Mouse (Mus musculus): ENCODE results near the gene Lman1l.

Lman1l gene

DNA sequence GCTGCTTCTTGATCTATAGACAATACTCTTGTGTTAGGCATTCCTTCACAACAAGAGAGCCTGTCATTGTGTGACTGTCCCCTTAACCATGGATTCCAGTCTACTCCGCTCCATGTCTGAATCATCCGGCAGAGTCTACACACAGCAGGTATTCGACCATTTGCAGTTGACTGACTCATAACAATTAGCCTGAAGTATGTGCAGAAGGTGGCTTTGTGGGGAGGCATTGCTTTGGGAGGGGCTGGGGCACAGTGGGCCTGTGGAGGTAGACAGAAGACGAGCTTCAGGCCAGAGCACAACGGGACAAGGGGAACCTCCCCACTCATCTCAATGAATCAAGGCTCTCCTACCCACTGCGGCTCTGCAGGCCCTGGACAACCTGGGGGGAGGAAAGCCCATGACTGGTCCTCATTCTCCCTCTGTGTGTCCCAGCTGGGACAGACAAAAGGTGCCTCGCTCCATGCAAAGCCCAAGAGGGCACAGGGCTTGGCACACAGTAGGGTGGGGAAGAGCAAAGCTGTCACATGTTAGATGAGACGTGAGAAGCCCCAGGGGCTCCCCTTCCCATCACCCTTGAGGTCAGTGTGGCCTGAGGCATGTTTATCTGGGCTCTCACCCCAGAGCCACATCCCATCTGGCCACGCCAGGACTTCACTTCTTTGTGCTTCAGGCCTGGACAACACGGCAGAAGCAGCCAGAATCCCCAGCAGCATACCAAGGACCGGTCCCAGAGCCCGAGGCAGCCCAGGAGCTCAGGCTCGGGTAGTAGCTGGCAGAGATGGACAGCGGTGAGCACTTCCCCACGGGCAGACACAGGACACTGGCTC is 5.3 kb upstream of the Lman1l start:
- DNase-seq (ENCODE audit: extremely low spot score, low read depth, low spot score): no peak

DNA sequence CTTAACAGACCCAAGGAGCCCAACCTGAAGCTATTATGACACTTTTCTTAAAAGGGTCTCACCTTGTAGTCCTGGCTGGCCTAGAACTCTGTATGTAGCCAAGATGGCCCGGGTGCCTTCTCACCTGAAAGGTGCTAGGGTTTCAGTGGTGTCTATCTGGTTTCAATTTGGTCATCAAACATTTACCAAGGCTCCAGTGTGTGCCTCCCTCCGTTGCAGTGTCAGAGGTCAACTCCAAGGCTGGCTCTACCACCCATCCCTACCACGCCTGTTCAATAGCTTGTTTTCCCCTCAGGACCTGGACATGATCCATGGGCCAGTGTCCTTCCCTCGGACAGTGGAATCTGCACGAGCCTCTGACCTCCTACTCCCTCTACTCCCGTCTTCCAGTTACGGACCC is 3.7 kb upstream of the Lman1l start:
- DNase-seq (ENCODE audit: extremely low spot score, low read depth, low spot score): no peak

DNA sequence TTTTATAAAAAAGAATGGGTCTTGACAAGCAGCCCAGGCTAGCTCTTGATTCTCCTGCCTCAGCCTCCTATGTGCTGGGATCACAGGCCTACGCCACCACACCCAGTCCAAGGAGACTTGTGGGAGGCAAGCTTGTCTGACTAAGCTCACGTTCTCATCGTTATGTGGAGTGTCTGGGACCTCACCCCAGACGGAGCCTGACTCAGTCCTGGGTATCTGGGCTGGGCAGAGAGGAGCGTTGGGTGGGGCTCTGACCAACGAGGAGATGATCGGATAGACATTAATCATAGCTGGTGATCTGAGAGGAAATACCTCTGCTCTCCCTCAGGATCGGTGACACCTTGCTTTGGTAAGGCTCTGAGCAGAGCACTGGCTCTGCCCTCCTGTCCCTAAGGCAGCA is 1.7 kb downstream of the Lman1l start:
- DNase-seq (ENCODE audit: extremely low spot score, low read depth, low spot score): no peak

DNA sequence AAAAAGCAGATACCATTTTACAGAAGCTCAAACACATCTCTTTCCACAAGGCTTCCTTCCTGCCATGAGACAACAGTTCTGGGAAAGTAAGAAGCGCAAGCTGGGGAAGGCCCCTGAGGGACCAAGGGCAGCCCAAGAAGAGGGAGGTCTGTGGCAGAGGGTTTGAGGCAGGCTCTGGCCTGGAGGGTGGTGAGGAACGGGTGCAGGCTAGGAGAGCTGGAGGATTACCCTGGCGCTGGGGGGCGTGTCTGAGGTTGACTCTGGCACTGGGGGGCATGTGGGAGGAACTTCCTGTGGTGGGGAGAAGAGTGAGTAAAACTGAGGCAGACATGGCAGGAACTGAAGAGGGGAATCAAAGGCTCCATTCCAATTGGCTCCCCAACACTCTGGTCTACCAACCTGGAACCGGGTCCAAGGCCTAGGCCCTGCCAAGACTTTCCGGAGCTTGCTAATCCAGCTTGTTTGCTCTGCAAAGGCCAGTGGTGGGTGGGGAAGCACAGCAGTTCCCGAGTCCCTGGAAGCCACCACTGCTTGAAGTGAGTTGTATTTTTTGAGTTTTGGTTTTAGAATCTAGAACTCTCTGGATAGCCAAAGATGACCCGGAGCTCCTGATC is 2.9 kb downstream of the Lman1l start:
- DNase-seq (ENCODE audit: extremely low spot score, low read depth, low spot score): no peak

DNA sequence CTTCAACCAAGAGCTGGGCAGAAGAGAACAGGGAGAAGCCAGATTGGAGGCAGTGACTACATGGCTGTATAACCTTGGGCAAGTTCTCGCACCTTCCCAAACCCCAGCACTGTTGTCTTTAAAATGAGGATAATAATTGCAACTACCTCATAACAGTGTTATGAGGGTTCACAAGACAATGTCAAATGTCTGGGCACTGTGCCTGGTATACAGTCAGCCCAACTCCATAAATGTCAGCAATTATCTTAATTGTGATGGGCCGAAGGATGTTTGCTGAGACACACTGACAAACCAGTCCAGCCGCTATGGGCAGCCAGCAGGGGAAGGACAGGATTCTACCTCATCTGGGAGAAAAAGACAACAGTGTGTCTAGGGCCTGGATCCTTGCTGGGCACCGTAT is 5.8 kb downstream of the Lman1l start:
- no peak for DNase-seq (ENCODE audit: extremely low spot score, low read depth, low spot score)

DNA sequence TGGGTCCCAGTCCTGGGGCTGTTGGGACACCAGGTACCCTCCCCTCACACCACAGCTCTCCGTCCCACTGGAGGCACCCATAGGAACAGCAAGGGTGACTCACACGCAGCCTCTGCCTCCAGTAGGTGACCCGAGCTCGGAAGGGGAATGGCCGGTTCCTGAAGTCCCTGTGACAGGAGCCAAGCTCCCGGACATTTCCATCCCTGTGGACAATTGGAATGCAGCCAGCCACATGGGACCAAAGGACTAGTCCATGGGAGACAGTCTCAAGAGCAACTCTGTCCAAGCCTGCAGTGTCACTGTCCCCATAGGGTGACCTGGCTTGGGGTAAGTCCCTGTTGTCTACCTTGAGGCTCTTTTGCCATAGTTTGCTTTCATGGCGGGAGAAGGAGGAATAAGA is 6.6 kb downstream of the Lman1l start:
- no peak for DNase-seq (ENCODE audit: extremely low spot score, low read depth, low spot score)

DNA sequence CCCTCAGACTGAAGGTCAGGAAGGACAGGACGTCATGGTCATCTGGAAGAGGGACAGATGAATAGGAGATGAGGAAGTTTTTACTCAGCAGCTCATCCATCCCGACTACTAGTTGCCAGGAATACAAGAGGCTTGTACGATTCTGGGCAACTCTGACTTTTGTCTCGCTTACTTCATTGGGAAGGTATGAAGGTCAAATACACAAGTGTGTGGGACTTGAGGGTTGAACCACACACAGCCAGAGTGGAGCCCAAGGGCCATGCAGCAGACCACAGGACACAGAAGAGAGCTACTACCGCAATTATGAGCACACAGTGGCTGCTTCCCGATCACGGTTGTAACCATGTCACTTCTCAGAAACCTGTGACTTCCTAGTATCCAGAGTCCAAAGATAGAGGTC is 8.0 kb downstream of the Lman1l start:
- DNase-seq (ENCODE audit: extremely low spot score, low read depth, low spot score): no peak

DNA sequence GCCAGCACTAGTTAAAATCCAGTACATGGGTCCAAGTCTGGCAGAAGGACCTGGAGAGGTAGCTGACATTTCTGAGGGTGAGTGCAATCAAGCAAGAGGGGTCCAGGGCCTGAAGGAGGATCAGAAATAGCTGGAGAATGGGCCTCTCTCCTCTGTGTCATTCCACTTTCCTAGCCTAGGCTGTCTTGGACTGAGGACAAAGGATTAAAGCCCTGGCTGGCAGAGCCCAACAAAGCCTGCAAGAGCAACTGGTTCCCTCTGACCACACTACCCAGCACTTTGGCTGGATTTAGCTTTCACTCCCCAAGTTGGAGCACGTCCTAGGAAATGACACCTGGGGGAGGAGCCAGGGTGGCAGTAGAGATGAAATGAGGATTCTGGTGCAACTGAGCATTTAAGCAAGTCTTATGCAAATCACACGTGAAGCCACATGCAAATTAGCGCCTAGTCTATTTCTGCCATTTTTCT is 10.2 kb downstream of the Lman1l start:
- no peak for DNase-seq (ENCODE audit: extremely low spot score, low read depth, low spot score)

DNA sequence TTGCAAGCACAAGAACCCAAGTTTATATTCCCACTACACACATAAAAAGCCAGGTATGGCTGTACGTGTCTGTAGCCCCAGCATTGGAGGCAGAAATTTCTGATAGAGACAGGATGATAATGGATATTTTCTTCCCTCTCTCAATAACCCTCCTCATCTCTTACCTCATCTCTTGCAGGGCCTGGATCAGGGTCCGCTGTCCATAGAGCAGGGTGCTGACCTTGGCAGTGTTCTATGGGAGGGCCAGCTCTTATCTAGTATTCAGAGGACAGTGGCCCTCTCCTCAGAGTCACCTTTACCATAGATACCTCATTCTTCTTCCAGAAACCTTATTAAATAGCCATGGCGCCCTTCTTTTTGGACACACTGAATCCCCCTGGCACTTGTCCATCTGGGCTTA is 10.8 kb downstream of the Lman1l start:
- DNase-seq (ENCODE audit: extremely low spot score, low read depth, low spot score): no peak

DNA sequence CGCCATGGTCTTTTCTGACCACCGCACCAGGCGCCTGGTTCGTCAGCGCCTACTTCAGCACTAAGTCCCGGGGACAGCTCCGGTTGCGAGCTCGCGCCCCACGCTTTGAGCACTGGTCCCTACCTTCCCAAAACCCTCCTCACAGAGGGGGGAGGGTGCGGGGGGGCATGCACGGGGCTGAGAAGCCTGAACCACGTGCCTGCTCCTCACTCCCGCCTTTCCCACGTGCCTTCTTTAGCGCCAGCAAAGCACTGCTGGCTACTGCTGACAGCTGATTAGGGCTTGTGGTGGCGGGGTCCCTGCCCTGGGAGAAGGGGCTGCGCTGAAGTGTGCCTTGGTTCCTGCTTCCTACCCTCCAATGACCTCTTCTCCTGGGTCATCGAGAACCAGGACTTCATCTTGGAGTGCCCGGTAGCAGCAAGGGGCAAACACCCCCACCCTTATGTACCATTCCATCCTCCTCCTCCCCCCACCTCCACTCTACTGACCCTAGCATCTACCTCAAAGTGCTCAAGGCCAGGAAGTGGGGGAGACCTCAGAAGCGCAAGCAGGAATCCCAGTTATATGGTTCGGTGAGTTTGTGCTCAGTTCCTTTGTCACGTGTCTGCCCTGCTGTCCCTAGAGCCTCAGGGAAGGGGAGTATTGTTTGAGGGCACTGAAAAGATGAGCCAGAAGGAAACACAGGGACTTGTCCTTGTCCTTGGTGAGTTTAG is 14.3 kb downstream of the Lman1l start, which contains the start of gene Cplx3:
Gene Cplx3, minus strand, starts transcription at position 143 of the 713 bp plus-strand sequence.
- DNase-seq (ENCODE audit: extremely low spot score, low read depth, low spot score): no peak

DNA sequence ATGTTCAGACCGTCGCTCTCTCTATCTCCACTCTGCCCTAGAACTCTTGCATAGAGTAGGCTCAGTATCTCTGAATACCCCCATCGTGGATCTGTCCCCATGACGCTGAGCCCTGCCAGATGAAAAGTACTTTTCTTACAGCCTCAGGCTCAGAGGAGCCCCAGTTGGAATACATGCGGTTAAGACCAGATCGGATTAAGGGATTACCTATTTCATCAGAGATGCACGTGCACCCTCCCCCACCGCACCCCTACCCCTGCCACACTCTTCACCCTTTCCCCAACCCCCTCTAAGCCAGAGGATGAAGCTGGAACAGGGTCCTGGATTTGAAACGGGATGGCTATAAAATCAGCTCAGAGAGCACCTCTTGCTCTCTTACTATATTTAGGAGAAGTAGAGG is 15.1 kb downstream of the Lman1l start:
- no peak for DNase-seq (ENCODE audit: extremely low spot score, low read depth, low spot score)

DNA sequence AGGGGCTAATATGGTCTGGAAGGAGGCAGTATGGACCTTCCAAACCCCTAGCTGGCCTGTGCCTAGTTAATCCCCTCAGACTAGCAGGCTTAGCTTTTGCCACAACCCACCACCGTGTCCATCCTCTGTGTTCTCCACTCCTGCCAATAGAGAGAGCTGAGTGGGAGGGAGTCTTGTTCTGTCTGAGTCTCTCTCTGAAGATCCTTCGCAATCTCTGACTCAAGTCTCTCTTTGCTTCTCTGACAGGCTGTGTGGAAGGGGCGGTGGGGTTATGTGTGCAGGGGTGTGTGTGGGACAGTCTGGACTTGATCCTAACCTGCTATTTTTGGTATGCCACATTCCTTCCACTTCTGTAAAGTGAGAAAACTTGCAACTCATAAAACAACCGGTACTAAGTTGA is 15.7 kb downstream of the Lman1l start:
- no peak for DNase-seq (ENCODE audit: extremely low spot score, low read depth, low spot score)

DNA sequence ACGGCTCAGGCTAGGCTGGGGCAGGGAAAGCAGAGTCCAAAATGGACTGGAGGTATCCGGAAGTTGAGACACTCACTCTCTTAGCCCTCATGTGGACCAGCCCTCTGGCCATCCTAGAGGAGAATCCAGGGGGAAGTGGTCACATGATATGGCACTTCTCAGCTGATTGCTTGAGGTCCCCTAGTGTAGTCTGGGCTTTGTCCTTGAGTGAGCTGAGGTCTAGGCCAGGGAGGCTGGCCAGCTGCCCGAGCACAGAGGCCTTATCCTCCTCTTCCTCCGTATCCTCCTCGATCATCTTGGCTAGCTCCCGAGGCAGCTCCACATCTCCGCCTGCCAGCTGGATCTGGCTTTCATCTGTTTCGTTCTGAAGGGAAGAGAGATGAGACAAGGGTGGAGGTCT is 18.5 kb downstream of the Lman1l start:
- DNase-seq (ENCODE audit: extremely low spot score, low read depth, low spot score): no peak

DNA sequence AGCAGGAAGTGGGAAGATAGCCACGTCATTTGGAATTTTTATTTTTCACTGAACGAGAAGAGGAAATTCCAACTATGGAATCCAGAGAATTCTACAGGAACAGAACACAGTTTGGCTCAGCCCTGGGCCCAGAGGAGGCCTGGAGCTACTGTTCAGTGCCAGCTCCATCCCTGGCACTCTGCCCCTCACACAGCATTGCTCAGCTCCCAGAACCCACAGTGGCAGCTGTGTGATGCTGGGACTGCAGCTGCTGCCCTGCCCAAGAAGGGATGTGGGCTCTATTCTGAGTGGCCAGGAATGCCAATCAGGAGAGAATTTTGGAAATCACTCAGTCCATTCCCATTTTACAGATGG is 19.2 kb downstream of the Lman1l start:
- no peak for DNase-seq (ENCODE audit: extremely low spot score, low read depth, low spot score)

DNA sequence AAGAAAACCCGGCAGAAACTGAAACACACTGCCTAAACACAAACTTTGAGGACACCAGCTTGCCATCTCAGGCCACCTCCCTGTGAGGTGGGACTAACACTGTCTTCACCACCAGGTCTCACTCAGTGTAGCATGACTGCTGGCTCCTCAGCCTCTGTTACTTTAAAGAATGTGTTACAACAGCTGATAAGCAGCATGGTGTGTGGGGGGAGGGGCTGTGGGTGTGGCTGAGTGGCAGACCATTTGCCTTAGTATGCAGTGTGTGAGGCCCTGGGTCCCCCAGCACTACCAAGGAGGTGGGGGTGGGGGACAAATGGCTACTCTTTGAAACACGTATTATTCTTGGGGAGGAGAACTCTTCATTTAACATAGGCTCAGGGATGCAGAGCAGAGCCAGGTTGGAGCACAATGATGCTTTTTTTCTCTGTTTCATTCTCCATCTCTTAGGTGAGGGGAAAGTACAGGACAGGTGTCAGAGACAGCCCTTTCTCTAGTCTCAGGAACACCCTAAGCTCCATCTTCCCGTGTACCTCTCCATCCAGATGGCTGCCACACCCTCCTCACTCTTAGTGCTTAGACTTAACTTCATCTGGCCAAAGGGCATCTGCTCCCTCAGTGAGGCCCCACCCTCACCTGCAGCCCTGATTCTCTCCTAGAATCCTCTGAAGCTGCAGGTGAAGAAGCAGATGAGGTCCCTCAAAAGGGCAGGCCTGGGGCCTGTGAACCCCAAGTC is 19.8 kb downstream of the Lman1l start:
- DNase-seq (ENCODE audit: extremely low spot score, low read depth, low spot score): no peak

DNA sequence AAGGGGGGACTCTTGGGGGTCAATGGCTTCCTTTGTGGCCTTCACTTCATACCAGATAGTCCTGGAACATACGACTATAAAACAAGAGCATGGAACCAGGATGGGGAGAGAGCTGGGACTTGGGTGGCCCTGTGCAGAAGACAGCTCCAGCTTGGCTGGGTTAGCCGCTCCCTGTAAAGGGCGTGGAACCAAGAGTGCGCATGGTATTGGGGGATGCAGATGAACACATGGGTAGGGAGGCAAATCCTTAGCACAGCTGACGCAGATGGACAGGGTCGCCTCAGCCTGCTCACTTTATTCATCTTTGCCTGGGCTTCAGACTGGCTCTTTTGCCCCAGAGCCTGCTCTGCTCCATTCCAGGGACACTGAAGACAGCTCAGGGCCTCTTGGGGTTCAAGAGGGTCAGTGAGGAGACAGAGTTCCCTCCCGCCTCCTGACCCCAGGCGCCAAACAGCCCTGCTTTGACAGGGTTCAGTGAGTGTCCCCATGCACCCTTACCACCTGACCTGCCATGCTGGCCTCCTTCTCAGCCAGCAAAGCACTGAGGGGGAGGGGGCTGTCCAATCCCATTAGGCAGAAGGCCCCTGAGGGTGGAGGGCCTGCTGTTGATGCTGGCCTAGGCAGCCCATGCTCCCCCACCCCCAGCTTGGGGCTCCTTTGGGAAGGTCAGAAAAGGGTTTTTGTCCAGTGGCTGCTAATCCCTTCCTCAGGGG is 21.6 kb downstream of the Lman1l start:
- no peak for DNase-seq (ENCODE audit: extremely low spot score, low read depth, low spot score)

DNA sequence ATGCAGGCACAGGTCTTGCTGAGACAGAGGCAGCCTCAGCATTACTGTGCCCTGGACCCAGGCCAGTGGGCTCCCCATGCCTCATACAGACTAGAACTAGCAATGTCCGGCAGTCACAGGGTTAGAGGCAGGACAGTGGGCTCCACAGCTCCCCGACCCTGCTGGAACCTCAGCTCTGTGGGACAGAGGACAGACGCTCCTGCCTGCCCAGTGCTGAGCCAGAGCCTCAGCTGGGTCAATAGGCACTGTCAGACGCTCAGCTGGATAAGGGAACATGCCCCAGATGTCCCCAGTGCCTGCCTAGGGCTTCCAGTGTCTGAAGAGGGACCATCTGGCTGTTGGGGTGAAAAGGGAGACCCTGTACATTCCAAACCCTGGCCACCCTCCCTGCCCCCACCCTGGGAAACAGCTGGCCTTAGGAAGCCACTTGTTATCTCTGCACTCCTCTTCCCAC is 22.6 kb downstream of the Lman1l start:
- no peak for DNase-seq (ENCODE audit: extremely low spot score, low read depth, low spot score)

DNA sequence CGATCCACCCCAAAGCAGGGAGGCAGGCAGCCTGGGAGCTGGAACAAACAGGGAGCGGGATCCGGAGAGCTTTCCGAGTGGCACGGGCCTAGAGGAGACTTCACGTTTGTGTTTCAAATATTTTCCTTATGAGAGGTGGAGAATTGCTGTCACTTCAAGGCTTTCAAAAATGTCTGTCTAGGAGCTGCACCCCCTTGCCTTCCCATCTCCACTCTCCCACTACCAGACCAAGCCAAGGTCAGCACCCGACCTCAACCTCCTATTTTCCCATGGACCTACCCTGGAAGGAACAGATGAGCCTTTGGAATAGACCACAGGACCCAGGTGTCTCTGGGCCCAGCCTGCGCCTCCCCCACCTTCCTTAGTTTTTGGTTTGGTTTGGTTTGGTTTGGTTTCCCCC is 23.3 kb downstream of the Lman1l start:
- DNase-seq (ENCODE audit: extremely low spot score, low read depth, low spot score): no peak

DNA sequence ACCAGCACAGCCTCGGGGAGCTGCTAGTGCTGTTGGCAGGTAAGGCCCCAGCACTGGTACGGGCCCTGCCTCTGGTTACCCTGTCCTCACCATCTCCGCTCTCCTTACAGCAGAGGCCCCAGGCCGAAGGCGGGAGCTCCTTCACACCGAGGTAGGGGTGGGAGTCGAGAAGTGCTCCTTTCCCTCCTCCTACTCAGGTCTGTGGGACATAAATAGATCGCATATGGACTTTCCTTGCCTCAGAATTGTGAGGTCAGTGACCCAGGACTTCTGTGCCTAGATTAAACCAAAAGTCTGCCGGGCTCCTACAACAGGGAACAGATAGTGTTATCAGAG is 26.4 kb downstream of the Lman1l start:
- no peak for DNase-seq (ENCODE audit: extremely low spot score, low read depth, low spot score)

DNA sequence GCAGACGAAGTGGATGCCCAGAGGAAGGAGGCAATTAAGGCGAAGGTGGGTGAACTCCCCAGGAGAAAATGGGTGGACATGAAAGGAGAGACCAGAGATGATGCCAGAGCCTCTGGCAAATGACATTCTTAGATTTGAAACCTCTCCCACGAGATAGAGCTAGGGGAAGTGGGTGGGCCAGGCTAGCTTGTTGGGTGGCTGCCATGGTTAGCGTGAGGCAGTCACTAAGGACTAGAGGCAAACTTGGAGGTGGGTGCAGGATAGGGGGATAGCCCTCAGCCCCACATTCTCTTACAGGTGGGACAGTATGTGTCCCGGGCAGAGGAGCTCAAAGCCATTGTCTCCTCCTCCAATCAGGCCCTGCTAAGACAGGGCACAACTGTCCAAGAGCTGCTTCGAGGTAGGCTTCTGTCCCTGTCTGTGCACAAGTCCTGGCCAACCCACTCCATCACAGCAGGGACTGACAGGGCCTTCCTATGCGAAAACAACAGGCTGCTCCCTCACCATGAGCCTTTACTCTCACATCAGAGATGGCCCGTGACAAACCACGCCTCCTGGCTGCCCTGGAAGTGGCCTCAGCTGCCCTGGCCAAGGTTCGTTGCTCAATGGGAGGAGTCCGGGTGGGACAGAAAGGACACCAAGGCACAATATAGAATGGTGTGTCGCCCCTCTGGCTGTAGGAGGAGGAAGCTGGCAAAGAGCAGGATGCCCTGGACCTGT is 27.0 kb downstream of the Lman1l start:
- DNase-seq (ENCODE audit: extremely low spot score, low read depth, low spot score): no peak

Data from hindlimb bud, embryonic 11.5 days (tissue).